Mouse (Mus musculus) spleen, adult 2 months (tissue): ENCODE results near the gene Cd5. TPM values are rescaled to one million over a fixed set of nuclear protein-coding genes. Genes with fewer than 3 reads are reported as not detected.

Experiments used
- DNase-seq, 2 experiments: peaks; one replicate each; pipeline versions ENCODE4 v3.0.0 to v3.0.0-alpha.2; 2012 to 2021; ENCODE audit warnings: low spot score in 2 of 2, low read depth in 1 of 2
- H3K27ac ChIP-seq: fragments of 200-500 bp; 2 replicates; pipeline ENCODE4 v1.5.1; 2012; ENCODE audit warnings: low read length, inconsistent platforms; ENCODE audit not compliant: insufficient read depth
- H3K27me3 ChIP-seq: fragments of 200-500 bp; 2 replicates; pipeline ENCODE4 v1.6.1; 2012; ENCODE audit warnings: mild to moderate bottlenecking, moderate library complexity, low read length, inconsistent platforms; ENCODE audit not compliant: control insufficient read depth, insufficient read depth
- H3K36me3 ChIP-seq: fragments of 200-500 bp; 2 replicates; pipeline ENCODE4 v1.6.1; 2012; ENCODE audit warnings: mild to moderate bottlenecking, low read length, inconsistent platforms; ENCODE audit not compliant: control insufficient read depth, insufficient read depth
- H3K4me1 ChIP-seq: fragments of 200-500 bp; 2 replicates; pipeline ENCODE4 v1.6.1; 2011; ENCODE audit warnings: inconsistent platforms; ENCODE audit not compliant: control insufficient read depth, insufficient read depth, insufficient read length
- H3K4me3 ChIP-seq: fragments of 200-500 bp; 2 replicates; pipeline ENCODE4 v1.5.1; 2011; ENCODE audit warnings: mild to moderate bottlenecking, inconsistent platforms; ENCODE audit not compliant: insufficient read depth, insufficient read length; ENCODE audit errors: extremely low read depth
- CTCF ChIP-seq: fragments of 200-500 bp; IDR thresholded peaks from 2 replicates; pipeline ENCODE4 v1.5.1; 2011; ENCODE audit warnings: mild to moderate bottlenecking, inconsistent platforms; ENCODE audit not compliant: insufficient read depth, insufficient read length, insufficient replicate concordance; ENCODE audit errors: extremely low read depth
- POLR2A ChIP-seq: fragments of 200-500 bp; IDR thresholded peaks from 2 replicates; pipeline ENCODE4 v1.6.1; 2011; ENCODE audit warnings: low read depth, low read length, inconsistent platforms
- WGBS: fragments of 180-500 bp; shearing (Covaris S2); methylation state at CpG from one replicate; pipeline ENCODE4 v1.1.7; 2018; 5-methylcytosine and 5-hydroxymethylcytosine counted together
- polyA plus RNA-seq: library from polyadenylated mRNA; depleted of rRNA; stranded (reverse); fragments of >200 nt; gene quantifications from 2 replicates; pipeline ENCODE4 v1.2.3, GENCODE M21; 2012

The Cd5 gene
- polyA plus RNA-seq, 1 experiment, result 35.2 TPM

DNA sequence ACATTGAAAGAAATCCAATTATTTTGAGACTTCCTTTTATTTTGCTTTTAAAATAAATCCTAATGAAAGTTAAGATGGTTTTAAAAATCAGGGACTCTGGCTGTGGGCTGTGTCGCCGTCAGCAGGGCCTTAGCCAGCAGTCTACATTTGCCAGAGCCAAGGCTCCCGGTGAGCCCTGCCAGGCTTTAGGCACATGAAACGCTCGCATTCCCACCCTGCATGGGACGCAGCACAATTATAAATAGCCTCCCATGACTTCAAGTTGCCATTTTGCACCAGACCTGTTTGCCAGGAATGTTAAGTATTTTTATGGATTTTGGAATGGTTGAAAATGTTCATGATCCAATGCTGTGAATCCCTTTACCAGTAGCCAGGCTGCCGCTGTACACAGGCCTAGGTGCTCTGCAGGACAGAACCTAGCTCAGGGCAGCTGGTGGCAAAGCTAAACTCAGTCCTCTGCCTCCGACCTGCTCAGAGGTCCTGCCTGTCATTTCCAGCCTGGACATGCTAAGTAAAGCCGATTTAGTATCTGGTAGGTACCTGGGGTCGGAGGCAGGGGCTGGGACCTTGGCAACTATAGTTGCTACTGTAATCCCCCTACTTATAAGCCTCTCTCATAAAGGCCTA, 5.2 kb downstream of the Cd5 start:
- H3K4me3 ChIP-seq, result no peak overlapping the region
- H3K4me1 ChIP-seq, result peaks cover 2% of the 10 kb centered on the region; the same call in 1 of the 2 replicates
- H3K27ac ChIP-seq, result no peak overlapping the region
- 91% methylated on average over 10 of the region's 10 CpGs for WGBS
- H3K27me3 ChIP-seq, result no peaks in the 10 kb centered on the region
- TF ChIP-seq CTCF (no peak), POLR2A (no peak)
- DNase-seq, result no peak
- H3K36me3 ChIP-seq, result no peaks in the 10 kb centered on the region

DNA sequence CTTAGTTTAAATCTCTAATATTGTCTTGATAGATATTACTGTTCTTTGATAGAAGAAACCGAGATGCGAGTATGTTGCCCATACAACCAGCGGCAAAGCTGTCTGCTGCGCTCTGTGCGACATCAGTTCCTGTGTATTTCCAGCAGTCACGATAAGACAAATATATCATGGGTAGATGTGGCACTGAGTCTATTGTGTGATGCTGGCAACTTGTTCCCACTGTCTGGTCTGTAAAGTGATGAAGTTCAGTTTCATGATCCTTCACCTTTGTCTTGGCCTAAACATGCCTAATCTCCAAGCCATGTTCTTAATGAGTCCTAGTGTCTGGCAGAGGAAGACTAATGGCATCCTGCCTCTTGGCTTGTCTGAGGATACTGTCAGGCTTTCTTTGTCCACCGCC, 6.1 kb downstream of the Cd5 start:
- H3K4me1 ChIP-seq, result peaks cover 2% of the 10 kb centered on the region; the same call in 1 of the 2 replicates
- DNase-seq, result no peak

DNA sequence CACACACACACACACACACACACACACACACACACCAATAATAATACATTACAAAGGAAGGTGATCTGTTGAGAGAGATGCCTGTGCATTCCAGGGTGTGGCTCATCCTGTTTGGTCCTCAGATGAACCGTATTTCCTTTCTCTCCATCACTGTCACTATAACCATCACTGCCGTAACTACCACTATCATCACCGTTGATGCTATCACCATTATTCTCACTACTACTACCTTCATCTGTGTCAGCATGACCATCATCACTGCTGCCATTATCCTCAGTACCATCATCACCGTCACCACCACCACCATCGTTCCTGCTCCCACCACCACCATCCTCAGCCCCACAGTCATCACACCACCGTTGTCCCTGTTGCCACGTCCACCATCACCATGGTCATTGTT, 6.8 kb downstream of the Cd5 start:
- H3K4me1 ChIP-seq, result peaks cover 2% of the 10 kb centered on the region; the same call in 1 of the 2 replicates
- no peaks in the 10 kb centered on the region for H3K36me3 ChIP-seq
- no peaks in the 10 kb centered on the region for H3K27me3 ChIP-seq
- WGBS, result 81% methylated on average over 7 of the region's 7 CpGs
- H3K27ac ChIP-seq, result peak overlapping the region; percentile 34
- DNase-seq, result no peak
- TF ChIP-seq POLR2A (no peak), CTCF (no peak)
- peak overlapping the region; percentile 0; the same call in 1 of the 2 replicates for H3K4me3 ChIP-seq

More for the DNA sequence above, 6.1 kb downstream of the Cd5 start:
- Histone ChIP-seq H3K4me3 (no peak overlapping the region), H3K36me3 (no peaks in the 10 kb centered on the region), H3K27me3 (no peaks in the 10 kb centered on the region), H3K27ac (peak overlapping the region; percentile 8; the same call in 1 of the 2 replicates)
- TF ChIP-seq POLR2A (no peak), CTCF (no peak)
- WGBS, result 90% methylated on average over 7 of the region's 7 CpGs

DNA sequence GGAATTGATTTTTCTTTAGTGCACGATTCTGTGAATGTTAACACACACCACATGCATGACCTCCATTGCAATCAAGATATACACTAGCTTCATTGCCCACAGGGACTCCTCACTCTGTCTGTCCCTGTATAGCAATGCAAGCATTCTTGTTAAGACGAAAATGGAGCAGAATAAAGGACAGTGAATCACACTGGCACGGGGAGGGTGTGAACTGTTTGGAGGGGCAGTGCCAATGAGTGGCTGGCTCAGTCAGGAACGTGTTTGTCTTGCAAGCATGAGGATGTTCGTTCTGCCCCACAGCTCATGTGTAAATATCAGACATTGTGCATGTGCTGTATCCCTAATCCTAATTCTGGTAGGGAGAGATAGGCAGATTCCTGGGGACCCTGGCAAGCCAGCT, 8.3 kb downstream of the Cd5 start:
- Histone ChIP-seq H3K4me1 (peaks cover 2% of the 10 kb centered on the region; the same call in 1 of the 2 replicates), H3K36me3 (no peaks in the 10 kb centered on the region), H3K27ac (no peak overlapping the region), H3K27me3 (no peaks in the 10 kb centered on the region), H3K4me3 (no peak overlapping the region)
- 75% methylated on average over 5 of the region's 5 CpGs for WGBS
- no peak for DNase-seq
- TF ChIP-seq POLR2A, result no peak
- TF ChIP-seq CTCF, result no peak

DNA sequence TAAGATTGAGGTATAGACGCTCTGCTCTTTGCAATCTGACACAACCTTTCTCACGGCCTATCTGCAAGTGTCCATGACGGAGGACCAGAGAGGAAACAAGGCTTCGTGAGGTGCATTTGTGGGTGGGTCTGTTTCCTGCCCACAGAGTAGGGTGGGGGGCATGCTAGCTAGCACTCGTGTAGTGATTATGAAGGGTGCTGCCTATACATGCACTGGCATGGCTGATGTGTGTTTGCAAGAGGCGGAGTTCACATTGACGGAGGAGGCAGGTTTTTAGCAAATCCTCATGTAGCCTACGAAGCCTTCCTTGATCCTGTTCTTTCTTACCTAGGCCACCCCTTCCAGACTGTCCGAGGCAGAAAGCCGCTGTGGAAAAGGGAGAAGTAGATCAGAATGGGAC, 8.9 kb downstream of the Cd5 start:
- Histone ChIP-seq H3K27ac (no peak overlapping the region), H3K27me3 (no peaks in the 10 kb centered on the region), H3K4me1 (peaks cover 2% of the 10 kb centered on the region; the same call in 1 of the 2 replicates), H3K36me3 (no peaks in the 10 kb centered on the region), H3K4me3 (no peak overlapping the region)
- WGBS, result 69% methylated on average over 10 of the region's 10 CpGs
- no peak for TF ChIP-seq POLR2A
- no peak for TF ChIP-seq CTCF
- no peak for DNase-seq

DNA sequence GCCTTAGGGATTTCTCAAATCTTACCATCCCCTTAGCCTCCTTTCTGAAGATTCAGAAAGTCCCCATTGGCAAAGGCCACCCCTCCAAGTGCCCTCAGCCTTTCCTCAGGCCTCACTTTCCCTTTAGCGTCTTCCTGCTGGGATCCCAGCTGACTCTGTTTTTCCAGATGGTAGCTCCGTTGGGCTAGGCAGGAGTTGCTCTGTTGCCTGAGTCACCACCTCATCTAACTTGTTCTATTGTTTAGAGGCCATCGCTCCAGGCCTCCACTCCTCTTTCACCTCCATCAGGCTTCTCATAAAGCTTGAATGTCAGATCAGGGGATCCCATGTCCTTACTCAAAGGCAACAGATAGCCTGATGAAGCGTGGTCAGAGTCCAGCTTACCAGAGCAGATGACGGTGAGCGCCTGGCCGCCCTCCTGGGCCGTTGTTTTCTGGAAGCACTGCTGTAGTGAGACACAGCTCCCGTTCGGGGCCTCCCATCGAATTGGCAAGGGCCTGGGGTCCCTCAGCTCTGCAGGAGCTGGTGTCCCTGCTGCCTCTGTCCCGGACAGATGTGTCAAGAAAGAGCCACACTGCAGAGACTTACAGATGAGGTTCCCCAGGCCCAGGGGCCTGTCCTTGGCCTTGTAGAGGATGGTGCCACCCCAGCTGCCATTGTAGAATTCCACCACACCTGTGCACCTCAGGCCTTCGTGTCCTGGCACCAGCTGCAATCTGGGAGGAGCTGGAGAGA, 14.0 kb downstream of the Cd5 start:
- no peaks in the 10 kb centered on the region for H3K36me3 ChIP-seq
- TF ChIP-seq CTCF, result no peak
- TF ChIP-seq POLR2A, result no peak
- no peak overlapping the region for H3K4me3 ChIP-seq
- H3K4me1 ChIP-seq, result peaks cover 2% of the 10 kb centered on the region; the same call in 1 of the 2 replicates
- DNase-seq, result no peak
- H3K27ac ChIP-seq, result no peak overlapping the region
- 89% methylated on average over 13 of the region's 13 CpGs for WGBS
- H3K27me3 ChIP-seq, result no peaks in the 10 kb centered on the region
